Mouse (Mus musculus) monocyte, adult 5-6 weeks (primary cell): ENCODE results near the gene Fcrla. TPM values are rescaled to one million over a fixed set of nuclear protein-coding genes. Genes with fewer than 3 reads are reported as not detected.

ENCODE experiments used
- total RNA-seq: library from RNA; stranded (forward); fragments of 200-1000, 200-491, 200-594 nt; gene quantifications from 3 replicates; pipeline ENCODE4 v1.2.3, GENCODE M21; 2017

The Fcrla gene
- total RNA-seq, 1 experiment from 2014 or later, result 35.3 TPM

Other genes starting within 250 kb of the Fcrla start
- gene Atf6, start 59.8 kb downstream of the Fcrla start, total RNA-seq, result 45.8 to 71.9 TPM (median 49.6 TPM) in 3 replicates
- 0.97 TPM in 1 of 3 replicates, not detected in the others for gene Gm26620, start 42.5 kb downstream of the Fcrla start, total RNA-seq
- gene Dusp12, start 42.0 kb downstream of the Fcrla start, total RNA-seq, result 7.0 to 16.2 TPM (median 9.7 TPM) in 3 replicates
- gene Fcrlb, start 14.6 kb downstream of the Fcrla start, total RNA-seq, result 0.43 TPM in 1 of 3 replicates, not detected in the others
- gene Fcgr2b, start 49.0 kb upstream of the Fcrla start, total RNA-seq, result 181 to 197 TPM (median 187 TPM) in 3 replicates
- gene Fcgr4, start 91.3 kb upstream of the Fcrla start, total RNA-seq, result 364 to 612 TPM (median 571 TPM) in 3 replicates
- gene Fcgr3, start 137.4 kb upstream of the Fcrla start, total RNA-seq, result 270 to 442 TPM (median 434 TPM) in 3 replicates
- 1.4 to 6.2 TPM (median 1.6 TPM) in 3 replicates for gene Cfap126, start 186.3 kb upstream of the Fcrla start, total RNA-seq
- gene Sdhc, start 223.0 kb upstream of the Fcrla start, total RNA-seq, result 15.7 to 38.4 TPM (median 25.1 TPM) in 3 replicates
- not detected in 3 replicates for gene Mpz, start 223.1 kb upstream of the Fcrla start, total RNA-seq